Mouse (Mus musculus) CH12.LX (cell line): Measurements from ENCODE around the gene Arhgef28. TPM values are rescaled to one million over a fixed set of nuclear protein-coding genes. Genes with fewer than 3 reads are reported as not detected.

Source experiments
- DNase-seq: peaks from one replicate; pipeline ENCODE4 v3.0.0-alpha.2; 2013; ENCODE audit errors: extremely low read depth
- H3K27ac ChIP-seq: 2 replicates; pipeline ENCODE4 v1.5.1; 2012; ENCODE audit warnings: low read depth, mild to moderate bottlenecking, control low read depth, moderate library complexity; ENCODE audit not compliant: insufficient read depth
- H3K27me3 ChIP-seq: replicated peaks from 2 replicates; pipeline ENCODE3; 2012; ENCODE audit warnings: inconsistent platforms
- H3K36me3 ChIP-seq, 2 experiments: replicated peaks in 1 of 2; 2 replicates each; pipeline versions ENCODE3 to v1.6.1; 2012; ENCODE audit warnings: inconsistent platforms in 1 of 2, low read length in 1 of 2, mild to moderate bottlenecking in 1 of 2, mixed read lengths in 1 of 2, moderate library complexity in 1 of 2; ENCODE audit not compliant: control insufficient read depth in 1 of 2, insufficient read depth in 1 of 2
- H3K4me1 ChIP-seq, 2 experiments: 2 replicates each; pipeline ENCODE4 v1.6.1; 2012; ENCODE audit warnings: inconsistent platforms in 1 of 2, moderate library complexity in 1 of 2; ENCODE audit not compliant: insufficient read depth in 2 of 2, control insufficient read depth in 1 of 2
- H3K4me2 ChIP-seq: 2 replicates; pipeline ENCODE4 v1.6.1; 2012; ENCODE audit warnings: low read depth, mild to moderate bottlenecking, control low read depth; ENCODE audit not compliant: poor library complexity, insufficient read depth, severe bottlenecking
- H3K4me3 ChIP-seq, 3 experiments: fragments of 150-350 bp in 1 of 3; sonication (generic) in 1 of 3; replicated peaks in 1 of 3; 2 replicates each; pipeline versions ENCODE3 to v1.5.1; 2011 to 2012; ENCODE audit warnings: low read depth in 2 of 3, low read length in 2 of 3, mild to moderate bottlenecking in 2 of 3, moderate library complexity in 2 of 3, control low read depth in 1 of 3, improper control_type of control experiment in 1 of 3, inconsistent platforms in 1 of 3, mixed read lengths in 1 of 3; ENCODE audit not compliant: poor library complexity in 1 of 3
- H3K79me2 ChIP-seq: replicated peaks from 2 replicates; pipeline ENCODE4 v1.6.1; 2012; ENCODE audit warnings: mild to moderate bottlenecking, moderate library complexity; ENCODE audit not compliant: control insufficient read depth, poor library complexity, insufficient read depth, severe bottlenecking; ENCODE audit errors: extremely low read depth
- H3K9ac ChIP-seq: 2 replicates; pipeline ENCODE4 v1.6.1; 2012; ENCODE audit warnings: low read depth, mild to moderate bottlenecking, control low read depth, moderate library complexity; ENCODE audit not compliant: insufficient read depth
- H3K9me3 ChIP-seq: replicated peaks from 2 replicates; pipeline ENCODE3; 2012; ENCODE audit warnings: low read length, inconsistent platforms, mixed read lengths
- BHLHE40 ChIP-seq: IDR thresholded peaks from 2 replicates; pipeline ENCODE4 v1.6.1; 2011; ENCODE audit warnings: mild to moderate bottlenecking, low read depth, low read length, improper control_type of control experiment
- CHD1 ChIP-seq: IDR thresholded peaks from 2 replicates; pipeline ENCODE4 v1.6.1; 2012; ENCODE audit warnings: low read depth, low read length, improper control_type of control experiment, inconsistent platforms
- CHD2 ChIP-seq: IDR thresholded peaks from 2 replicates; pipeline ENCODE4 v1.6.1; 2011; ENCODE audit warnings: low read length, improper control_type of control experiment
- CTCF ChIP-seq, 2 experiments: IDR thresholded peaks in 1 of 2; conservative IDR thresholded peaks in 1 of 2; 2 replicates each; pipeline ENCODE4 v1.5.1; 2011 to 2012; ENCODE audit warnings: low read depth in 2 of 2, low read length in 2 of 2, improper control_type of control experiment in 1 of 2, inconsistent platforms in 1 of 2, mild to moderate bottlenecking in 1 of 2, moderate library complexity in 1 of 2
- E2F4 ChIP-seq: IDR thresholded peaks from 2 replicates; pipeline ENCODE4 v1.6.1; 2011; ENCODE audit warnings: low read depth, low read length, improper control_type of control experiment; ENCODE audit not compliant: insufficient replicate concordance
- ELF1 ChIP-seq: IDR thresholded peaks from 2 replicates; pipeline ENCODE4 v1.6.1; 2014; ENCODE audit warnings: low read depth, mild to moderate bottlenecking, inconsistent platforms, low read length, improper control_type of control experiment
- EP300 ChIP-seq: IDR thresholded peaks from 2 replicates; pipeline ENCODE4 v1.6.1; 2011; ENCODE audit warnings: low read length, improper control_type of control experiment
- GABPA ChIP-seq: IDR thresholded peaks from 2 replicates; pipeline ENCODE4 v1.6.1; 2012; ENCODE audit warnings: low read depth, low read length, improper control_type of control experiment, inconsistent platforms; ENCODE audit not compliant: insufficient replicate concordance
- JUN ChIP-seq: IDR thresholded peaks from 2 replicates; pipeline ENCODE4 v1.6.1; 2011; ENCODE audit warnings: low read depth, mild to moderate bottlenecking, low read length, improper control_type of control experiment, moderate library complexity; ENCODE audit not compliant: insufficient read depth
- MAZ ChIP-seq: IDR thresholded peaks from 2 replicates; pipeline ENCODE4 v1.6.1; 2012; ENCODE audit warnings: low read depth, mild to moderate bottlenecking, inconsistent platforms, low read length, improper control_type of control experiment, moderate library complexity
- MYC ChIP-seq: IDR thresholded peaks from 2 replicates; pipeline ENCODE4 v1.6.1; 2011; ENCODE audit warnings: low read depth, mild to moderate bottlenecking, improper control_type of control experiment, low read length
- RCOR1 ChIP-seq: conservative IDR thresholded peaks from 2 replicates; pipeline ENCODE4 v1.6.1; 2012; ENCODE audit warnings: low read depth, mild to moderate bottlenecking, inconsistent platforms, low read length, improper control_type of control experiment
- SMC3 ChIP-seq: IDR thresholded peaks from 2 replicates; pipeline ENCODE4 v1.6.1; 2011; ENCODE audit warnings: low read depth, low read length, improper control_type of control experiment
- TBP ChIP-seq: conservative IDR thresholded peaks from 2 replicates; pipeline ENCODE4 v1.6.1; 2011; ENCODE audit warnings: low read depth, low read length, improper control_type of control experiment
- TCF12 ChIP-seq: IDR thresholded peaks from 2 replicates; pipeline ENCODE4 v1.6.1; 2014; ENCODE audit warnings: low read depth, mild to moderate bottlenecking, inconsistent platforms, low read length, improper control_type of control experiment
- UBTF ChIP-seq: IDR thresholded peaks from 2 replicates; pipeline ENCODE4 v1.6.1; 2012; ENCODE audit warnings: low read depth, mild to moderate bottlenecking, inconsistent platforms, low read length, improper control_type of control experiment, moderate library complexity
- USF2 ChIP-seq: conservative IDR thresholded peaks from 2 replicates; pipeline ENCODE4 v1.6.1; 2011; ENCODE audit warnings: low read depth, low read length, improper control_type of control experiment
- ZC3H11A ChIP-seq: IDR thresholded peaks from 2 replicates; pipeline ENCODE4 v1.6.1; 2012; ENCODE audit warnings: low read depth, mild to moderate bottlenecking, inconsistent platforms, low read length, improper control_type of control experiment
- ZKSCAN1 ChIP-seq: IDR thresholded peaks from 2 replicates; pipeline ENCODE4 v1.6.1; 2012; ENCODE audit warnings: low read depth, inconsistent platforms, low read length, improper control_type of control experiment, borderline replicate concordance
- ZMIZ1 ChIP-seq: IDR thresholded peaks from 2 replicates; pipeline ENCODE4 v1.6.1; 2012; ENCODE audit warnings: low read depth, mild to moderate bottlenecking, inconsistent platforms, low read length, improper control_type of control experiment
- ZNF384 ChIP-seq: IDR thresholded peaks from 2 replicates; pipeline ENCODE4 v1.6.1; 2012; ENCODE audit warnings: low read depth, low read length, improper control_type of control experiment, inconsistent platforms
- dilution Hi-C: fragments of 300-500 bp; cut with MboI; formaldehyde crosslinking; loops from 2 replicates; pipeline ENCODE4 v1.14.3; 2020; ENCODE audit warnings: low sequenced_read_pairs; ENCODE audit not compliant: extremely low pct_unique_long_range_greater_than_20kb, extremely low pct_ligation_motif_present
- in situ Hi-C: fragments of 300-500 bp; cut with MboI; formaldehyde crosslinking; loops from 3 replicates; pipeline ENCODE4 v1.14.3; 2019; ENCODE audit warnings: low sequenced_read_pairs, low pct_ligation_motif_present, low pct_unique_long_range_greater_than_20kb, mixed read lengths
- polyA plus RNA-seq: library from polyadenylated mRNA; unstranded; fragments of >175 nt; gene quantifications from 2 replicates; pipeline ENCODE4 v1.2.1, GENCODE M21; 2012; ENCODE audit warnings: low read depth; ENCODE audit not compliant: insufficient read length
- total RNA-seq, 2 experiments: library from RNA; depleted of rRNA; stranded (reverse); fragments of 300-350 nt in 1 of 2; fragments of >200 nt in 1 of 2; gene quantifications; 2 replicates each; pipeline ENCODE4 v1.2.3; 2012 to 2014

Gene Arhgef28
- total and polyA plus RNA-seq, 3 experiments, result 0.07 to 0.24 (median 0.08) TPM

GRCm38 (mm10) chr13:98161496-98161895, 44.7 kb downstream of the Arhgef28 start:
- H3K4me3 ChIP-seq, result no peak overlapping the region
- no peak overlapping the region for H3K4me2 ChIP-seq
- H3K9me3 ChIP-seq, result no peaks in the 10 kb centered on the region
- H3K36me3 ChIP-seq, result no peaks in the 10 kb centered on the region
- in situ Hi-C loops, result no loop called here
- H3K27me3 ChIP-seq, result no peaks in the 10 kb centered on the region
- H3K27ac ChIP-seq, result no peak overlapping the region
- dilution Hi-C loops, result no loop called here
- TF ChIP-seq BHLHE40 (no peak), ZKSCAN1 (no peak), GABPA (no peak), EP300 (no peak), USF2 (no peak)
- TF ChIP-seq, all 38 proteins: peak for 0
- H3K4me1 ChIP-seq, result peaks cover 0 to 11% of the 10 kb centered on the region in 2 experiments; a peak in 2 of 4 replicates
- H3K79me2 ChIP-seq, result no peaks in the 10 kb centered on the region
- DNase-seq, result no peak
- no peak overlapping the region for H3K9ac ChIP-seq

- Histone ChIP-seq H3K27ac (no peak overlapping the region), H3K36me3 (no peaks in the 10 kb centered on the region), H3K4me2 (no peak overlapping the region), H3K9me3 (no peaks in the 10 kb centered on the region), H3K27me3 (no peaks in the 10 kb centered on the region), H3K9ac (no peak overlapping the region), H3K4me1 (peaks cover 3 to 4% of the 10 kb centered on the region in 2 experiments; a peak in 2 of 4 replicates), H3K79me2 (no peaks in the 10 kb centered on the region), H3K4me3 (no peak overlapping the region)
- dilution Hi-C loops (no loop called here), in situ Hi-C loops (no loop called here)
- TF ChIP-seq CHD2 (no peak), CHD1 (no peak), ZMIZ1 (no peak), CTCF (conservative IDR thresholded peaks at IDR 0.05 in 1 of 2, IDR thresholded peaks at IDR 0.05 in 1 of 2; ENCODE audit: low read depth in 2 of 2, low read length in 2 of 2) (no peak), TCF12 (no peak), ZNF384 (no peak), JUN (no peak), ZC3H11A (no peak), E2F4 (no peak), ELF1 (no peak), UBTF (no peak), SMC3 (no peak), MAZ (no peak), MYC (no peak), TBP (no peak), RCOR1 (no peak)
- DNase-seq, result no peak
Measured at GRCm38 (mm10) chr13:98156656-98157055, 49.6 kb downstream of the Arhgef28 start.
